Mouse (Mus musculus) thymus, adult 18-20 months (tissue): ENCODE data around the gene Trmt10a.

Experiments used
- DNase-seq, 2 experiments: peaks; one replicate each; pipeline ENCODE4 v3.0.0; 2022; ENCODE audit warnings: mixed read lengths in 2 of 2

Gene Trmt10a

GRCm38 (mm10) chr3:138143315-138144059 lies at the start of gene Trmt10a:
TSS of gene Trmt10a (plus strand) at chr3:138143448.
- DNase-seq: peak; percentile 93 to 95

- no peak for DNase-seq
Measured at GRCm38 (mm10) chr3:138095301-138095700, 47.9 kb upstream of the Trmt10a start.

DNA sequence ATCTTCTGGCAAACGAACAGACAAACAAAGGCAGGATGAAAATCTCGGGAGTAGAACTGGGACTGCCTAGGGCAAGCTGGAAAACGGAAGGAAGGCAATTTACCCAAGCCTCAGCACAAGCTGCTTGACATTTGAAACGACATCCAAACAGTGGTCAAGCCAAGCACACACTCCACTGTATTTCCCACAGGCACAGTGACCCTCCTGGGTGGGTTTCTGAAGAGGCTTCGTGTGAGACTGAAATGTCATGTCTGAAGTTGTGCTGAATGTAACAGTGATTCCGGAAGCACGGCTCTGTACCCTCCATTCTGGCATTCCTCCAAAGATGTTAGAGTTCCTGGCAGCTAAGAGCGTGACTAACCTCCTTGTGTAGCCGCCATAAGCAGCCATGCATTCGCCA lies 47.5 kb upstream of the Trmt10a start:
- no peak for DNase-seq

GRCm38 (mm10) chr3:138096263-138097028 lies 46.8 kb upstream of the Trmt10a start:
- no peak for DNase-seq

DNA sequence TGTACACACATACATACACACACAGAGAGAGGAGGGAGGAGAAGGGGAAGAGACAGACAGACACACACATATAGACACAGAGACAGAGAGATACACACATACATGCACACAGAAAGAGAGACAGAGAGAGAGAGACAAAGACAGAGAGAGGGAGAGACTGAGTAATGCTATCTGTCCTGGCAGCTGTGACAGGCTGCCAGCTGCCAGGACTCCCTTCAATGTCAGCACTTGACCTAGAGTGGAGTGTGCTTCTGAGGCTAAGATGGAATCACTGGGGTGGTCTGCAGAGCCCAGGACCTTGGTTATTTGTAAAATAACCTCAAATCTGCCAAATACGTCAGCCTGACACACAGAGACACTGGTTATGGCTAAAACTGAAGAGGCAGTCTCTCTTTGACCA lies 45.5 kb upstream of the Trmt10a start:
- DNase-seq: no peak

DNA sequence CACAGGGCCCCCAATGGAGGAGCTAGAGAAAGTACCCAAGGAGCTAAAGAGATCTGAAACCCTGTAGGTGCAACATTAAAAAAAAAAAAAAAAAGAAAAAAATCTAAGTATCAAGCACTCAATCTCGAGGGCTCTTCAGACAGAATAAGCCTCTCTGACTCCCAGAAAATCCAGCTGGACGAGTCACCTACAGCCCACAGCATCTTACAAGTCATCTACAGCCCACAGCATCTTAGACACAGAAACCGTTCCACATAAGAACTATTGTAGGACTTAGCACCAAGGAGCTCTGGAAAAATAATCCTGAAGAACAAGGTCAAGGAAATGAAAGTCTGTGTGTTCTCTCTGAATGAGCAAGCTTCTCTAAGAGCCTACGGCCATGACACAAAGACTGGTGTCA lies 41.3 kb upstream of the Trmt10a start:
- DNase-seq: no peak

- no peak for DNase-seq
Measured at GRCm38 (mm10) chr3:138103690-138104089, 39.6 kb upstream of the Trmt10a start.

DNA sequence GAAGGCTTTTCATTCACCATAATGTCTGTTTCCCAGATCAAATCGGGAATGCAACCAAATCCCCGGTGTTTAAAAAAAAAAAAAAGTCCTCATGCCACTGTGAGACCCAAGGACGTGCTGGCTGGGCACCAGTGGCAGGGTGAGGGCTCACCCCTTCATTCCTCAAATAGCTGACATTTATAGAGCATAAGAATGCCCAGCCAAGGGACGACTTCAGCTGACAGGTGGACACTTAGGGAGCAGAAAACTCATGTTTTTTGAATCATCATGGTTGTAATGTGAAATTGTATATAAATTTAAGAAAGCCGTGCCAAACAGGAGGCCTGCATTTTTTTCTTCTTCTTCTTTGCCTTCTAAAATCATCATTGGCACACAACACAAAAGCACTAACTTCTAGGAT lies 38.2 kb upstream of the Trmt10a start:
- DNase-seq: no peak

DNA sequence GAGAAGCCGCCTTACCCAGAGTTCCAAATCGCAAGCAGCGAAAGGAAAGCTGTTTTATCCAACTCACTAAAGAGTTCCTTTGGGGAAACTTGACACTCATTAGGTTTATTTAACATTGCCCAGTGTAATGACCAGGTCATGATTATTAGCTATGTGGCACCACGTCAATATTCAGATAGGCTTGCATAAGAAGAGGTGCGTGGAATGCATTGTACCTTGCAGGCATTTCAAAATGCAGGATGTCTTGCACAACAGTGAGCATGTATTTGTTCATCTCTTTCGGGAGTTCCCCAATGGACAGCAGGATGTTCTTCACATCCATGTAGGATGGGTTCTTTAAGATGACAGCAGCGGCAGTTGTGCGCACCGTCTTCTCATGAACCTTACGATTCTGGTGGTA lies 36.4 kb upstream of the Trmt10a start:
- DNase-seq: no peak

DNA sequence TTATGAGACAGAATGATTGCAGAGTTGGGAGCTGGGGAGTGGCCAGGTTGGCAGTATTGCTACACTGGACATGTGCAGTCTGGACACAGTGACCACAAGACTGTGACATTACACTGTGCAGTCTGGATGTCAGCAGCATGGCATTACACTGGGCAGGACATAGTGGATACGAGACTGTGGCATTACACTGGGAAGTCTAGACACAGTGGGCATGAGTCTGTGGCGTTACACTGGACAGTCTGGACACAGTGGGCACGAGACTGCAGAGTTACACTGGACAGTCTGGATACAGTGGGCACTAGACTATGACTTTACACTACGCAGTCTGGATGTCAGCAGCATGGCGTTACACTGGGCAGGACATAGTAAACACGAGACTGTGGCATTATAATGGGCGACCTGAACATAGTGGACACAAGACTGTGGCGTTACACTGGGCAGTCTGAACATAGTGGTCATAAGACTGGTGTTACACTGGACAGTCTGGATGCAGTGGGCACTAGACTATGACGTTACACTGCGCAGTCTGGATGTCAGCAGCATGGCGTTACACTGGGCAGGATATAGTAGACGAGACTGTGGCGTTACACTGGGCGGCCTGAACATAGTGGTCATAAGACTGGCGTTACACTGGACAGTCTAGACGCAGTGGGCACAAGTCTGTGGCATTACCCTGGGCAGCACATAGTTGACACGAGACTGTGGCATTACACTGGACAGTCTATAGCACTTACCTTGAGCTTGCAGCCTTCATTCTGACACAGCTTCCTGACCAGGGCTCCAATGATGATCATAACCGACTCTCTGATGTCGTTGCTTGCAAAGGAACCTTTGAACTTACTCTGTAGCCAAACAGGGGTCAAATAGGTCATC lies 32.1 kb upstream of the Trmt10a start:
- no peak for DNase-seq

GRCm38 (mm10) chr3:138114106-138114505 lies 29.1 kb upstream of the Trmt10a start:
- no peak for DNase-seq

DNA sequence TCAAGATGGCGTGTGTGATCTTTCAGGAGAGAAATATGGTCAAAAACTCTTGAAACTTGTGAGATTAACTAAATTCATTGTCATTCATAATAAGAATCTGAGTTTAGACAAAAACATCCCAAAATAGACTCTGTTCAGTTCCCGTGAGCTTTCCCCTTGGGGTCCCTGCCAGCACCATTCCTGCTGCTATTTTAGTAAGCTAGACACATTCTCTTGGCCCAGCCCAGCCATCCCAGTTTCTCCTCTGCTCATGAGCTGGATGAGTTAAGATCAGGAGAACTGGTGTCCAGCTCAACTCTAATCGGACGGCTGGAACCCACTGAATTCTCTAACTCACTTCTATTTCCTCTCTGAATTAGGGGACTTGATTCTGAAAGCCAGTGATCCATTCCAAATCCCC lies 26.4 kb upstream of the Trmt10a start:
- DNase-seq: no peak

DNA sequence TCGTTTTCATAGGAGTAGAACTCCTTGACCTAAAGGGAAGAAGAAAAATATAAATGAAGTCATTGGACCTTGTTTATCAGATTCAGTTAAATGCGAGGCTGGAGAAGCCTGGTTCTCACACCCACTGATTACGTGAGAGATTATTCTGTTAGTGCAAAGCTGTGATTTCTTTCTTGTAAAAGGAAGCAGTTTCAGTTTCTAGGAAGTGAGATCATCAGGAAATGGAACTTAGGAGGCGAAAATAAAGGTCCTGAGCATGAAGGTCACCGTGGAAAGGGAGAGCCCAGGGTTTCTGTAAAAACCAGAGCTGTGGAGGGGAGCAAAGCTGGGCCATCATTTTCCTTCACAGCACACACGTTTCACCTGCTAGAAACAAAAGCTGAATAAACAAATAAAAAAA lies 24.9 kb upstream of the Trmt10a start:
- DNase-seq: no peak

DNA sequence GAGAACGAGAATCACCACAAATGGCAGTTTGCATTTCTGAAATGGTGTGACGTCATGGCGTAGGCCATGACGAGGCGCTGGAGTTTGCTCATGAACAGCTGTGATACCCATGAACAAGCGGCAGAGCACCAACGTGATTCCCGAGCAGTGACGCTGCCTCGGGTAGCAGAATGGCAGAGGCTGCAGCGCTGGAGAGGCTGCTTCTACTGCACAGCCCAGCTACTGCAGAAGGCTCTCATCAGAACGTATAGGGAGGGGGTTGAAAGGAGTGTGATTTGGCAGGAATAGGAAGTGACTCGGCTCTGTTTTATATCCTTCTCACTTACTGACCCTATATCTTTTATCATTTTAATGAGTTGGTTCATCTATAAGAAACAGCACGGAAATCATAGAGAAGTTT lies 24.4 kb upstream of the Trmt10a start:
- DNase-seq: no peak

- no peak for DNase-seq
Measured at GRCm38 (mm10) chr3:138119444-138120105, 23.7 kb upstream of the Trmt10a start.

GRCm38 (mm10) chr3:138121461-138121860 lies 21.8 kb upstream of the Trmt10a start:
- no peak for DNase-seq

- no peak for DNase-seq
Measured at GRCm38 (mm10) chr3:138123842-138124241, 19.4 kb upstream of the Trmt10a start.

- no peak for DNase-seq
Measured at GRCm38 (mm10) chr3:138129110-138129509, 14.1 kb upstream of the Trmt10a start.

DNA sequence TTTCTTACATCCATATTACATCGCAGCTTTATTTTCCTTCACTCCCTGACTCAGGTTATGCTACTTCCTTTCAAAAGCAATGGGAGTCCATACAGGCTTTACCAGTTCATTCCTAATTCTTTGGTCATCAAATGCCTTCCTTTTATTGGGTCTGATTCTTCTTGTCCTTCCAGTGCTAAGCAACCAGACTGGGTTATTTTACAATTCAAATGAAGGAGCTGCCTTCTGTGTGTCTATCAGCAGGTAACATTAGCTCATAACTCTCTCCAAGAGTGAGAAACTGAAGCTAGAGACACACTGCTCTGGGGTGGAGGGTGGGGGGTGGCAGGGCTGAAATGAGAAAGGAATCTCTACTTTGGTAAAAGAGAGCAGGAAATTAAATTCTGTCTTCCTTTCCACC lies 12.6 kb upstream of the Trmt10a start:
- DNase-seq: no peak

DNA sequence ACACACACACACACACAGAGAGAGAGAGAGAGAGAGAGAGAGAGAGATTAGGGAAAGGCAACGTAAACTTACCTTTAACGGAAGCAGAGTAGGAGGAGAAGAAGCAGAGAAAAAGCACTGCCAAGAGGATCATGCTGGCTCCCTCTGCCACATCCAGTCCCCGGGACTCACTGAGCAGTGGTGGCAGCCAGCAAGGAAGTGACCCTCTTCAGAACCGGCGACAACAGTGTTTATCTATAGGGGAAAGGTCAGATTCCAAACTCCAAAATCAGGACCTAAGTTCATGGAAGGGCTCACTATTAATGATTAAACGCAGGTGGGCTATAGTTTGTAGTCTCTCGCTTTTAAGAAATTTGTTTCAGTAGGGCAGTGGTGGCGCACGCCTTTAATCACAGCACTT lies 12.1 kb upstream of the Trmt10a start:
- no peak for DNase-seq

DNA sequence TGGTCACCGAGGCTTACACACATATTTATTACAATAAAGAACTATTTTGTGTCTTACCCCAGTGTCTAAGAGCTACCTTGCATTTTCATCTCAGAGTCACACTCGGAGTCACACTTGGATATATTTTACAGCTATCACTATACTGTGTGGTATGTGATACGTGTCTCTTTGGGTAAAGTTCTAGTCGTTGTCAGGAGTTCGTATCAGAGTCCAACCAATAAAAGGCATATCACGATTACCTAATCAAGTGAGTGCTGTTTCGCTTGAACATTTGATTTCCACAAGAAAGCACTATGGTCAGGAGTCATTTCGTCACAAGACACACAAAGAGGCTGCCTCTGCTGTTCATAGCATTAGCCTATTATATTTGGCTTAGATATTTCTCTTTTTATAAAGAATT lies 9.8 kb upstream of the Trmt10a start:
- DNase-seq: no peak

DNA sequence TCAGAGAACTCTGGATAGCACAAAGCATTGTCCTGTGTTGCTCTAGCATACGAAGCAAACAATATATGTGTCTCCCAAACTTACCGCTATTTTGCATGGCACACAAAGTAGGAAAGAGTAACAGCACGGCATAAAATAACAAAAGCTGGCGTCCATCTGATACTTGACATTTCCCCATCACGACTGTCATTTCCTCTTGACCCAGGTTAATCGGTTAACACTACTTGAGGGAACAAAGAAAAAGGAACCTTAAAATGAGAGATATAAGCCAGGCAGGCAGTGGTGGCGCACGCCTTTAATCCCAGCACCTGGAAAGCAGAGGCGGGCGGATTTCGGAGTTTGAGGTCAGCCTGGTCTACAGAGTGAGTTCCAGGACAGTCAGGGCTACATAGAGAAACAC lies 9.3 kb upstream of the Trmt10a start:
- no peak for DNase-seq

- no peak for DNase-seq
Measured at GRCm38 (mm10) chr3:138134528-138134927, 8.7 kb upstream of the Trmt10a start.
